Mouse (Mus musculus) cortical plate, adult 2 months (tissue): ENCODE data around the gene Zrsr1.

Source experiments
- CTCF ChIP-seq: fragments of 200-500 bp; IDR thresholded peaks from 2 replicates; pipeline ENCODE4 v1.5.1; 2011; ENCODE audit warnings: mild to moderate bottlenecking, control low read depth, low read length; ENCODE audit not compliant: insufficient read depth; ENCODE audit errors: extremely low read depth
- POLR2A ChIP-seq: fragments of 200-500 bp; IDR thresholded peaks from 2 replicates; pipeline ENCODE4 v1.6.1; 2011; ENCODE audit warnings: mild to moderate bottlenecking, low read length, control low read depth; ENCODE audit not compliant: insufficient read depth; ENCODE audit errors: extremely low read depth

DNA sequence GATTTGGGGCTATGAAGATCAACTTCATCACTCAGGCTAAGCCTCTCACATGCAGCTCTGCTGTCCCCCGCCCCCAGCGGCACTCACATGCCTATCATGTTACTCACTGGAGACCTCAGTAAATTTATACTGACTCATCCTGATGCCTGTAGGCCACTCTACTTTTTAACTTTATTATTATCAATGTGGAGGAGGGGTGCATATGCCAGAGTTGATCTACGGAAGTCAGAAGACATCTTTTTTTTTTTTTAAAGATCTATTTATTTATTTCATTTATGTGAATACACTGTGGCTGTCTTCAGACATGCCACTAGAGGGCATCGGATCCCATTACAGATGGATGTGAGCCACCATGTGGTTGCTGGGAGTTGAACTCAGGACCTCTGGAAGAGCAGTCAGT, 6.3 kb upstream of the Zrsr1 start:
- no peak for TF ChIP-seq CTCF
- no peak for TF ChIP-seq POLR2A
